Mouse (Mus musculus): ENCODE results near the gene Acsl3. TPM values are rescaled to one million over a fixed set of nuclear protein-coding genes. Genes with fewer than 3 reads are reported as not detected.

Acsl3 gene
- polyA plus RNA-seq, 1 experiment from 2014 or later, result 71.3 TPM

DNA sequence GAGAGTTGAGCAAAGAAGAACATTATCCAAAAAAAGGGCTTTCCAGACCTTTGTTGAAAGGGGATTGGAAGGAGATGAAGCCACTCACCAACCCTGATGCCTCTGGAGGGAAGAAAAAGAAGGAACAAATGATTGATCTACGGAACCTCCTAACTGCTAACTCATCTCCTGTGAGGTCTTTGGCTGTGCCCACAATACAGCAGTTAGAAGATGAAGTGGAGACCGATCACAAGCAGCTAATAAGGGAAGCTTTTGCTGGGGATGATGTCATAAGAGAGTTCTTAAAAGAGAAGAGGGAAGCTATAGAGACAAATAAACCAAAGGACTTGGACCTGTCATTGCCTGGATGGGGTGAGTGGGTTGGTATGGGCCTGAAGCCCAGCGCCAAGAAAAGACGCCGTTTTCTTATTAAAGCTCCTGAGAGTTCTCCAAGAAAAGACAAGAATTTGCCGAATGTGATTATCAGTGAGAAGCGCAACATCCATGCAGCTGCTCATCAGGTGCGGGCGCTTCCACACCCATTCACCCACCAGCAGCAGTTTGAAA is 8.4 kb downstream of the Acsl3 start:
- Histone ChIP-seq H3K9me3 (ENCODE audit: control insufficient read depth, low read length) (no peaks in the 10 kb centered on the region), H3K9ac (ENCODE audit: low read depth, low read length) (no peak overlapping the region), H3K4me1 (ENCODE audit: control insufficient read depth, insufficient read depth, low read length) (peaks cover under 1% of the 10 kb centered on the region; the same call in 1 of the 2 replicates), H3K4me3 (ENCODE audit: low read depth, low read length) (no peak overlapping the region), H3K27ac (replicated peaks; ENCODE audit: low read depth, low read length) (no peak overlapping the region), H3K27me3 (replicated peaks; ENCODE audit: control insufficient read depth, insufficient read depth, low read length) (no peaks in the 10 kb centered on the region), H3K36me3 (ENCODE audit: control insufficient read depth, insufficient read depth, low read length) (peaks cover 61% of the 10 kb centered on the region), H3K4me2 (ENCODE audit: low read depth, low read length) (no peak overlapping the region)
- WGBS, result 97% methylated on average over 9 of the region's 9 CpGs
- no peak for DNase-seq (ENCODE audit: low spot score)
- no peak for ATAC-seq (ENCODE audit: low read depth)

DNA sequence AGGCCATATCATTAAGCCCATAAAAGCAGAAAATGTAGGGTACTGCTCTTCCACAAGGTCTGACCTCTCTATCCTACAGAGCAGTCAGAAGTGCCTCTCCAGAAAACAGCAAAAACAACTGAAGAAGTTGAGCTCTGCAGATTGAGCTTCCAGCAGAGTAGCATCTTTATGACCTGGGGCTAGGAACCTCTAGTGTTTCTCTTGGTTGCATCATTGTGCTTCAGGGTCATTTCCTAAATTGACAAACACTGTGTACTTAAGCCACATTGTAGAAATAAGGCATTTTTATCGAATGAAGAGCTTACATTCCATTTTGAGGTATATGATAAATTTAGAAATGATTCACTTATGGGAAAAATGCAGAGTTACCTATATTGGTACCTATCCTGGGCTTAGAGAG is 9.0 kb downstream of the Acsl3 start:
- H3K4me3 ChIP-seq (ENCODE audit: low read depth, low read length), result no peak overlapping the region
- DNase-seq (ENCODE audit: low spot score) (no peak), ATAC-seq (ENCODE audit: low read depth) (no peak)
- no peak overlapping the region for H3K4me2 ChIP-seq (ENCODE audit: low read depth, low read length)
- no peaks in the 10 kb centered on the region for H3K4me1 ChIP-seq (ENCODE audit: control insufficient read depth, insufficient read depth, low read length)
- H3K27me3 ChIP-seq (replicated peaks; ENCODE audit: control insufficient read depth, insufficient read depth, low read length), result no peaks in the 10 kb centered on the region
- H3K9ac ChIP-seq (ENCODE audit: low read depth, low read length), result no peak overlapping the region
- H3K27ac ChIP-seq (replicated peaks; ENCODE audit: low read depth, low read length), result no peak overlapping the region
- H3K9me3 ChIP-seq (ENCODE audit: control insufficient read depth, low read length), result no peaks in the 10 kb centered on the region
- H3K36me3 ChIP-seq (ENCODE audit: control insufficient read depth, insufficient read depth, low read length), result peaks cover 61% of the 10 kb centered on the region
- 92% methylated on average over 1 of the region's 1 CpGs for WGBS

DNA sequence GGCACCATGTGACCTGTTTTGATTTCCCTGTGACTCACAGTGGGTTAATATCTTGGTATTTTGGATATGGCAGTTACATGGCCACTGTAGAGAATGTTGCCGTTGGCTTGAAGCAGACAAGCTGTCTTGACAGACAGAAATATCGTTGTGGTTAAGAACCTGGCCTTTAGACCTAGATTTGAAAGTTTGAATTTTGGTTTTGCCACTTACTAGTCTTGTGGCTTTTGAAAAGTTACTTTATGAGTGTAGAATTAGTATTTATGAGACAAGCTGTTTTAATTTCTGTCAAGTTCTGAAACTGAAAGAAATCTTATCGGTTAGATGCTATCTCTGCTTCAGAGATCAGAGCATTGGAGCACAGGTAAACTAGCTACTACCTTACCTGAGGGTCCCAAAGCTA is 24.7 kb downstream of the Acsl3 start:
- Histone ChIP-seq H3K4me3 (ENCODE audit: low read depth, low read length) (no peak overlapping the region), H3K27ac (replicated peaks; ENCODE audit: low read depth, low read length) (no peak overlapping the region), H3K9ac (ENCODE audit: low read depth, low read length) (no peak overlapping the region), H3K4me1 (ENCODE audit: control insufficient read depth, insufficient read depth, low read length) (no peaks in the 10 kb centered on the region), H3K4me2 (ENCODE audit: low read depth, low read length) (no peak overlapping the region), H3K36me3 (ENCODE audit: control insufficient read depth, insufficient read depth, low read length) (peaks cover 11% of the 10 kb centered on the region; the same call in 1 of the 2 replicates), H3K9me3 (ENCODE audit: control insufficient read depth, low read length) (no peaks in the 10 kb centered on the region), H3K27me3 (replicated peaks; ENCODE audit: control insufficient read depth, insufficient read depth, low read length) (no peaks in the 10 kb centered on the region)
- WGBS, result 86% methylated on average over 3 of the region's 3 CpGs
- ATAC-seq (ENCODE audit: low read depth) (no peak), DNase-seq (ENCODE audit: low spot score) (no peak)

DNA sequence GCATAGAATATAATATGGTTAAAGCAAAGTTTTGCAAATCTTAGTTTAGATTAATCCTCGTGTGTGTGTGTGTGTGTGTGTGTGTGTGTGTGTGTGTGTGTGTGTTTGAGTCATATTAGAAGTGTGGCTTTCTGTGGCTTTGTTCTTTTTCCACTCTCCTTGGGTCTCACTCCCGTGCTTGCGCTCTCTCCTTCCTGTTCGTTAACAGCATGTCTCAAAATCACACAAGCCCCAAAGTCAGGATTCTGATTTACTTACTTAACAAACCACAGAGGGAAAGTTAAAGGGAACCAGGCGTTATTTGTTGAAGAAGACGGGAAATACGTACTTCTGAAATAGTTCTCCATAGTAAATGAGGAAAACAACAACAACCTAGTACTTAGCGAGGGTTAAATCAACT is 26.5 kb downstream of the Acsl3 start:
- H3K4me1 ChIP-seq (ENCODE audit: control insufficient read depth, insufficient read depth, low read length), result no peaks in the 10 kb centered on the region
- H3K27ac ChIP-seq (replicated peaks; ENCODE audit: low read depth, low read length), result no peak overlapping the region
- H3K9ac ChIP-seq (ENCODE audit: low read depth, low read length), result no peak overlapping the region
- H3K27me3 ChIP-seq (replicated peaks; ENCODE audit: control insufficient read depth, insufficient read depth, low read length), result no peaks in the 10 kb centered on the region
- H3K9me3 ChIP-seq (ENCODE audit: control insufficient read depth, low read length), result no peaks in the 10 kb centered on the region
- DNase-seq (ENCODE audit: low spot score) (no peak), ATAC-seq (ENCODE audit: low read depth) (no peak)
- H3K4me2 ChIP-seq (ENCODE audit: low read depth, low read length), result no peak overlapping the region
- 85% methylated on average over 8 of the region's 8 CpGs for WGBS
- peaks cover 21% of the 10 kb centered on the region; the same call in 1 of the 2 replicates for H3K36me3 ChIP-seq (ENCODE audit: control insufficient read depth, insufficient read depth, low read length)
- H3K4me3 ChIP-seq (ENCODE audit: low read depth, low read length), result no peak overlapping the region

DNA sequence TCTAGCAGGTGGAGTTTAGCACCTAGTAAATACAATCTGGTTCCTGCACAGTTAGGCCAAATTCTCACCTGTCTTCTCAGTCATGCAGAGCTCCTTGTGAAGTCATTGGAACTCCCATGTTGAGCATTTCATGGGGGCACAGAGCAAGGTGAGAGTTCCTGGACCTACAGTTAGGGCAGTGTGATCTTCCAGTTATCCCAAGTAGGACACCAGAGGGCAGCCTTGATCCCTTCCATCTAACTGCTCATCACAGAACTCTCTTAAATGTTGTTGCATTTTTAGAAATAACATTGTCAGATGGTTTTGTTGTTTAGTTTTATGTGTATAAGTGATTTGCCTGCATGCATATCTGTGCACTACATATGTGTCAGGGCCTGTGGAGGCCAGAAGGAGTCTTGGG is 29.2 kb downstream of the Acsl3 start:
- Histone ChIP-seq H3K27ac (replicated peaks; ENCODE audit: low read depth, low read length) (no peak overlapping the region), H3K9me3 (ENCODE audit: control insufficient read depth, low read length) (no peaks in the 10 kb centered on the region), H3K4me1 (ENCODE audit: control insufficient read depth, insufficient read depth, low read length) (no peaks in the 10 kb centered on the region), H3K4me2 (ENCODE audit: low read depth, low read length) (no peak overlapping the region), H3K4me3 (ENCODE audit: low read depth, low read length) (no peak overlapping the region), H3K36me3 (ENCODE audit: control insufficient read depth, insufficient read depth, low read length) (peaks cover 27% of the 10 kb centered on the region), H3K9ac (ENCODE audit: low read depth, low read length) (no peak overlapping the region), H3K27me3 (replicated peaks; ENCODE audit: control insufficient read depth, insufficient read depth, low read length) (no peaks in the 10 kb centered on the region)
- DNase-seq (ENCODE audit: low spot score) (no peak), ATAC-seq (ENCODE audit: low read depth) (peak; percentile 22; the same call in 1 of the 2 replicates)

DNA sequence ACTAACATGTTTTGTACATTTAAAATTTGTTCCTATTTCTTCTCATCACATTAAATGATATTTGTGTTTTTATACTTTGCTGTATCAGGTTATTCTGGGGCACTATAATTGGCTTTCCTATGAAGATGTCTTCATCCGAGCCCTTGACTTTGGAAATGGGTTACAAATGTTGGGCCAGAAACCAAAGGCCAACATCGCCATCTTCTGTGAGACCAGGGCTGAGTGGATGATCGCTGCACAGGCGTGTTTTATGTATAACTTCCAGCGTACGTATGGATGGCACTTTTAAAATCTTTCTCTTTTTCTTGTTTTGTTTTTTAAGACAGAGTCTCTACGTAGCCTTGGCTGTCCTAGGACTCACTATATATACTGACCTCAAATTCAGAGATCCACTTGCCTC is 30.5 kb downstream of the Acsl3 start:
- H3K4me1 ChIP-seq (ENCODE audit: control insufficient read depth, insufficient read depth, low read length), result no peaks in the 10 kb centered on the region
- no peaks in the 10 kb centered on the region for H3K9me3 ChIP-seq (ENCODE audit: control insufficient read depth, low read length)
- H3K9ac ChIP-seq (ENCODE audit: low read depth, low read length), result no peak overlapping the region
- DNase-seq (ENCODE audit: low spot score) (no peak), ATAC-seq (ENCODE audit: low read depth) (no peak)
- no peaks in the 10 kb centered on the region for H3K27me3 ChIP-seq (replicated peaks; ENCODE audit: control insufficient read depth, insufficient read depth, low read length)
- H3K36me3 ChIP-seq (ENCODE audit: control insufficient read depth, insufficient read depth, low read length), result peaks cover 31% of the 10 kb centered on the region
- H3K27ac ChIP-seq (replicated peaks; ENCODE audit: low read depth, low read length), result no peak overlapping the region
- 84% methylated on average over 7 of the region's 7 CpGs for WGBS
- H3K4me3 ChIP-seq (ENCODE audit: low read depth, low read length), result no peak overlapping the region
- H3K4me2 ChIP-seq (ENCODE audit: low read depth, low read length), result no peak overlapping the region

DNA sequence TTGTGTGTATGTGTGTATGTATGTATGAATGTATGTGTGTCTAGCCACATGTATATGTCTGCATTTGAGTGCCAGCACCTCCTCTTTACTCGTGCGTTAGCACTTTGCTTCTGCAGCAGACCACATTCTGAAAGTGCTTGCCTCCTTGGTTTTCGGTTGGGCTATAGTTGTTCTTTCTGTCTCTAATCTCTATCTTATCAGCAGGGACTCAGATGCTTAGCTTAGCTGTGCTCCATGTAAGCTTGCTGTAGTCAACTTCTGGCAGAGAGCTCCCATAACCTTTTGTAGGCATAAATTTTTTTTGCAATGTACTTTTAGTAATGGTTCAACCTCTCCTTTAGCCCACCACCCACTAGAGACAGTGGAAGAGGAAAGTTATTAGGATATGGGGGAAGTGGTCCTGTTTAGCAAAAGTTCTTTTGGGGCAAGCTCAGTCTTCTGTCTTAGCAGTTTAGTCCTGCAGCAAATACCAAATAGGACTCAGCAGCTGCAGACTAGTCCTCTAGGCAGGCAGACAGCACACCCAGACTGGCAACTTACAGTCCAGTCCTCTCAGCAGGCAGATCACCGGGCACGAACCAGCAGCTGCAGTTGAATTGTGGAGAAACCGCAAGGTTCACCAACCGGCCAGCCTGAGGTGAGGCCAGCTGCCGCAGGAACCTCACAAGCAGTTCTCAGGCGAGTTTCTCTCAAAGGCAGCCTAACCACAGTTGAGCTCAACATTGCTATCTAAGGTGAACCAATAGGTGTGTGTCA is 37.1 kb downstream of the Acsl3 start:
- no peak overlapping the region for H3K4me3 ChIP-seq (ENCODE audit: low read depth, low read length)
- ATAC-seq (ENCODE audit: low read depth), result no peak
- 91% methylated on average over 9 of the region's 9 CpGs for WGBS
- H3K9me3 ChIP-seq (ENCODE audit: control insufficient read depth, low read length), result no peaks in the 10 kb centered on the region
- no peaks in the 10 kb centered on the region for H3K27me3 ChIP-seq (replicated peaks; ENCODE audit: control insufficient read depth, insufficient read depth, low read length)
- H3K4me1 ChIP-seq (ENCODE audit: control insufficient read depth, insufficient read depth, low read length), result no peaks in the 10 kb centered on the region
- H3K27ac ChIP-seq (replicated peaks; ENCODE audit: low read depth, low read length), result no peak overlapping the region
- no peak for DNase-seq (ENCODE audit: low spot score)
- H3K9ac ChIP-seq (ENCODE audit: low read depth, low read length), result no peak overlapping the region
- peaks cover 78% of the 10 kb centered on the region for H3K36me3 ChIP-seq (ENCODE audit: control insufficient read depth, insufficient read depth, low read length)
- no peak overlapping the region for H3K4me2 ChIP-seq (ENCODE audit: low read depth, low read length)

DNA sequence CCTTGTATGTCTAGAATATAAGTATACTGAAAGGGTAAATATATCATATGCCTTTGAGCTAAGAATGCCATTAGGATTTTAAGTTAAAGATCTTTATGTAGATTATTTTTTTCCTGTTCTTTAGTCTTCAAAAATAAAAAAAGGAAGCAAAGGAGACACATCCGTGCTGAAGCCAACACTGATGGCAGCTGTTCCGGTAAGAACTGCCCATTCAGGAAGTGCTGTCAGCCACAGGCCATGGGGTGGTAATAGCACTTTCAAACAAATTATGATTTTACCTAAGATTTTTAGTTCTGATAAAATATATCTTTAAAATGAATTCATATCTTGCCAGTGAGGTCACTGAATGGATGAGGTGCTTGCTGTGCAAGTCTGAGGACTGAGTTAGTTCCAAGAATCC is 38.7 kb downstream of the Acsl3 start:
- WGBS, result 87% methylated on average over 2 of the region's 2 CpGs
- peaks cover 82% of the 10 kb centered on the region for H3K36me3 ChIP-seq (ENCODE audit: control insufficient read depth, insufficient read depth, low read length)
- no peak for ATAC-seq (ENCODE audit: low read depth)
- no peaks in the 10 kb centered on the region for H3K4me1 ChIP-seq (ENCODE audit: control insufficient read depth, insufficient read depth, low read length)
- no peak overlapping the region for H3K4me2 ChIP-seq (ENCODE audit: low read depth, low read length)
- DNase-seq (ENCODE audit: low spot score), result no peak
- no peaks in the 10 kb centered on the region for H3K9me3 ChIP-seq (ENCODE audit: control insufficient read depth, low read length)
- H3K9ac ChIP-seq (ENCODE audit: low read depth, low read length), result no peak overlapping the region
- no peaks in the 10 kb centered on the region for H3K27me3 ChIP-seq (replicated peaks; ENCODE audit: control insufficient read depth, insufficient read depth, low read length)
- H3K27ac ChIP-seq (replicated peaks; ENCODE audit: low read depth, low read length), result no peak overlapping the region
- no peak overlapping the region for H3K4me3 ChIP-seq (ENCODE audit: low read depth, low read length)

DNA sequence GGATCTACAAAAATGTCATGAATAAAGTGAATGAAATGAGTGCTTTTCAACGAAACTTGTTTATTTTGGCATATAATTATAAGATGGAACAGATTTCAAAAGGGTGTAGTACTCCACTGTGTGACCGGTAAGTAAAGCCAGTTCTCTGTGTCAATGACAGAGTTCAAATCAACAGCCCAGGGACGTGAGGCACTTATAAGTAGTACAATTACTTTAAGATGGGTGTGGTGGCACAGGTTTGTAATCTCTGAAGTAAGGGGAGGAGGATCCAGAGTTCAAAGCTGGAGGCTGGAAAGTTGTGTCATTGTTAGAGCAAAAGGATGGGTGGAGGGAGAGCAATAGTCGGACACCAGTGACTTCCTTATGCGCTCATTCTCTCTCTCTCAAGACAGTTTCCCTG is 39.3 kb downstream of the Acsl3 start:
- DNase-seq (ENCODE audit: low spot score), result no peak
- Histone ChIP-seq H3K4me3 (ENCODE audit: low read depth, low read length) (no peak overlapping the region), H3K4me1 (ENCODE audit: control insufficient read depth, insufficient read depth, low read length) (no peaks in the 10 kb centered on the region), H3K27me3 (replicated peaks; ENCODE audit: control insufficient read depth, insufficient read depth, low read length) (no peaks in the 10 kb centered on the region), H3K9ac (ENCODE audit: low read depth, low read length) (no peak overlapping the region), H3K4me2 (ENCODE audit: low read depth, low read length) (no peak overlapping the region), H3K36me3 (ENCODE audit: control insufficient read depth, insufficient read depth, low read length) (peaks cover 85% of the 10 kb centered on the region), H3K9me3 (ENCODE audit: control insufficient read depth, low read length) (no peaks in the 10 kb centered on the region), H3K27ac (replicated peaks; ENCODE audit: low read depth, low read length) (no peak overlapping the region)
- 80% methylated on average over 5 of the region's 5 CpGs for WGBS
- no peak for ATAC-seq (ENCODE audit: low read depth)

Data from embryonic facial prominence, embryonic 14.5 days (tissue).